Mouse (Mus musculus): ENCODE data around the gene Susd3. TPM values are rescaled to one million over a fixed set of nuclear protein-coding genes. Genes with fewer than 3 reads are reported as not detected.

Gene Susd3
- polyA plus RNA-seq, 1 experiment from 2014 or later, result 0.94 TPM

- Histone ChIP-seq H3K4me1 (replicated peaks) (no peaks in the 10 kb centered on the region), H3K4me2 (replicated peaks) (no peak overlapping the region), H3K27me3 (replicated peaks) (no peaks in the 10 kb centered on the region), H3K4me3 (replicated peaks) (no peak overlapping the region), H3K9me3 (no peaks in the 10 kb centered on the region), H3K27ac (no peak overlapping the region), H3K9ac (no peak overlapping the region), H3K36me3 (no peaks in the 10 kb centered on the region)
- no peak for ATAC-seq
- 56% methylated on average over 15 of the region's 15 CpGs for WGBS
Observed at GRCm38 (mm10) chr13:49260036-49260722, 11.7 kb upstream of the Susd3 start.

DNA sequence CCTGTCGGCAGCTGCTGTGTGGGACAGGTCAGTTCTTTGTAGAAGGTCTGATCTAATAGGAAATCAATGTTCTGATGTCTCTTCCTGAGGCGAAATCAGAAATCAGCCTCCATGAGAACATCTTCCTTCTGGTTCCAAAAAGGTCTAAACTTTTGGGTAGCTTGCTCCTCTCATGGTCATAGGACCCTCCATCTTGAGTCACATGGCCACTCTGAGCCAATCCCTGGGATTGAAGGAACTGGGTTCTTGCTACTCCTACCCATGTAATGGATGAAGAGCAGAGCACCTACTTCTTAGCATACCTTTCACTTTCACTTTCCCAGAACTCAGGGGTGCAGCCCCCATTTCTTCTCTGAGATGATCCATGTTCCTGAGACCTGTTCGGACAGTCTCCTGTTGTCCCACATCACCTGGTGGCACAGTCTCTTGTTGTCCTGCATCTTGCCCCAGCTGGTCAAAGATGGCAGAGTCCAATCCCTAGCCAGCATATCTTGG is 9.4 kb upstream of the Susd3 start:
- ATAC-seq, result no peak

GRCm38 (mm10) chr13:49252746-49253145 is 4.2 kb upstream of the Susd3 start:
- Histone ChIP-seq H3K4me2 (replicated peaks) (no peak overlapping the region), H3K4me1 (replicated peaks) (peaks cover 7% of the 10 kb centered on the region), H3K9ac (no peak overlapping the region), H3K4me3 (replicated peaks) (no peak overlapping the region), H3K9me3 (no peaks in the 10 kb centered on the region), H3K36me3 (no peaks in the 10 kb centered on the region), H3K27me3 (replicated peaks) (peaks cover 5% of the 10 kb centered on the region), H3K27ac (no peak overlapping the region)
- 86% methylated on average over 13 of the region's 13 CpGs for WGBS
- no peak for ATAC-seq

More for the DNA sequence above, 9.4 kb upstream of the Susd3 start:
- no peaks in the 10 kb centered on the region for H3K27me3 ChIP-seq (replicated peaks)
- no peaks in the 10 kb centered on the region for H3K9me3 ChIP-seq
- H3K4me3 ChIP-seq (replicated peaks), result no peak overlapping the region
- H3K27ac ChIP-seq, result no peak overlapping the region
- no peaks in the 10 kb centered on the region for H3K36me3 ChIP-seq
- WGBS, result 64% methylated on average over 3 of the region's 3 CpGs
- H3K4me1 ChIP-seq (replicated peaks), result no peaks in the 10 kb centered on the region
- H3K4me2 ChIP-seq (replicated peaks), result no peak overlapping the region
- H3K9ac ChIP-seq, result no peak overlapping the region

GRCm38 (mm10) chr13:49252113-49252512 is 3.6 kb upstream of the Susd3 start:
- Histone ChIP-seq H3K27ac (no peak overlapping the region), H3K4me2 (replicated peaks) (no peak overlapping the region), H3K27me3 (replicated peaks) (peaks cover 11% of the 10 kb centered on the region), H3K4me1 (replicated peaks) (peaks cover 13% of the 10 kb centered on the region), H3K9me3 (no peaks in the 10 kb centered on the region), H3K4me3 (replicated peaks) (no peak overlapping the region), H3K36me3 (no peaks in the 10 kb centered on the region), H3K9ac (no peak overlapping the region)
- 59% methylated on average over 2 of the region's 2 CpGs for WGBS
- no peak for ATAC-seq

GRCm38 (mm10) chr13:49250716-49251517 is 2.4 kb upstream of the Susd3 start:
- no peak overlapping the region for H3K4me2 ChIP-seq (replicated peaks)
- no peak overlapping the region for H3K27ac ChIP-seq
- 43% methylated on average over 4 of the region's 4 CpGs for WGBS
- no peaks in the 10 kb centered on the region for H3K36me3 ChIP-seq
- H3K27me3 ChIP-seq (replicated peaks), result peaks cover 19% of the 10 kb centered on the region
- H3K4me3 ChIP-seq (replicated peaks), result no peak overlapping the region
- no peak for ATAC-seq
- no peak overlapping the region for H3K9ac ChIP-seq
- no peaks in the 10 kb centered on the region for H3K9me3 ChIP-seq
- peaks cover 13% of the 10 kb centered on the region for H3K4me1 ChIP-seq (replicated peaks)

DNA sequence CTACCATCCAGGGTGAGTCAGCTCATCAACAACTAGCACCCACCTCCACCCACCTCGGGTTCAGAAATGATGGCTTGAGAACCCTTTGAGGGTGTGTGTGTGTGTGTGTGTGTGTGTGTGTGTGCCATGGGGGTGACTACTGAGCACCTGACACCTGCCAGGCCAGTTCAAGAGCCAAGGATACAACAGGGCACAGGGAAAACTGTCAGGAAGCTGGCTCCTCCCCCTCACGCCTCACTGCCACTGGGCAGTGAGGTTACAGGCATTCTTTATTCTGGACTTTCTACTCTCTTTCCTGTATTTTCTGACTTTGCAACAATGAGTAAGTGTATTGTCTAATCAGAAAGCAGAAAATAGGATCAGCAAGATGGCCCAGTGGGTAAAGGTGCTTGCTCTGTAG is 1.1 kb upstream of the Susd3 start:
- Histone ChIP-seq H3K4me3 (replicated peaks) (no peak overlapping the region), H3K9me3 (no peaks in the 10 kb centered on the region), H3K36me3 (no peaks in the 10 kb centered on the region), H3K4me1 (replicated peaks) (peaks cover 13% of the 10 kb centered on the region), H3K27ac (no peak overlapping the region), H3K9ac (no peak overlapping the region), H3K27me3 (replicated peaks) (peaks cover 22% of the 10 kb centered on the region), H3K4me2 (replicated peaks) (no peak overlapping the region)
- WGBS, result 71% methylated on average over 2 of the region's 2 CpGs
- ATAC-seq, result no peak

DNA sequence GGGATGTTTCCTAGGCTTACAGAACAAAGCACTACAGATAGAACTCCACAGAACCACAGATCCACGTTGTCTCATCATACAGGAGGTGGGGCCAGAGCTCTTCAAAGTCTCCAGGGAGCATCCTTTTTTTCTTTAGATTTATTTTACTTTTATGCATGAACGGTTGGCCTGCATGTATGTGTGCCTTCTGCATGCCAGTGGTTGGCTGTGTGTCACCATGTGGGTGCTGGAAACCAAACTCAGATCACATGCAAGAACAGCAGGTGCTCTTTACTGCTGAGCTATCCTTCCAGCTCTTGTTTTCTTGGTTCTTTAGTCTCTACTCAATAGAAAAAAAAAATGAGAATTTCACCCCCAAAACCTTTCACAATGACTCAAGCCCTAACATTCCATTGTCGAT is 417 bp upstream of the Susd3 start:
- no peak for ATAC-seq
- Histone ChIP-seq H3K36me3 (no peaks in the 10 kb centered on the region), H3K4me2 (replicated peaks) (no peak overlapping the region), H3K4me3 (replicated peaks) (no peak overlapping the region), H3K4me1 (replicated peaks) (peaks cover 13% of the 10 kb centered on the region), H3K9me3 (no peaks in the 10 kb centered on the region), H3K27me3 (replicated peaks) (peaks cover 22% of the 10 kb centered on the region), H3K9ac (no peak overlapping the region), H3K27ac (no peak overlapping the region)
- 58% methylated on average over 3 of the region's 3 CpGs for WGBS

DNA sequence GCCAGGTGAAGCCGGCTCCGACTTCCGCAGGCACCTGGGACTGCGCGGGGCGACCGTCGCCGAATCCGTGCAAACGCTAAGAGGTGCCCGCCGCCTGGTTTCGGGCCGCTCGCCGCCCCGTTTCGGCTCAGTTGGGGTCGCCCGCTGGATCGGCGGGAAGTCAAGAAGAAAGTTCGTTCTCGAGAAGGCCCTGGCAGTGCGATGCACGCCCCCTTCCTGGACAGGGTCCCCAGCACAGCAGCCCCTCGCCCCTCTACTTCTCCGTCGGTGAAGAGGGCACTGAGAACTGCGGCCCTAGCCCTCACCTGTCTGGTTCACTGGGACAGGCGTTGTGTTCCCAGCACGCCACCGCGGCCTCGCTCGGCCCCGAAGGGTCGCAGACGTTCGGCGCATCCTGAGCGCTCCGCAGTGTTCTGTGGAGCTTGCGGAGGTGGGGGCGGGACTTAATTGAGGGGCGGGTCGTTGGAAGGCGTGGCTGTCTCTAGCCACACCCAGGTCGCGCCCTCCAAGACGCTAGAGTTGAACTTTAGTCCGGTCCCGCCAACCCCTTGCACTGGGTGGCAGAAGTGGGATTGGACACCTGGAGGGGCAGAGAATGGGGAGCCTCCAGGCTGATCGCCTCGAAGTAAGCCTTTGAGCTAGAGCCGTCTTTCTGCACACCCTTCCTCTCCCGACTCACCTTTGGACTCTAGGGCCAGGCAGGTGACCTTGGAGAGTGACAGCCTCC is 603 bp downstream of the Susd3 start:
- Histone ChIP-seq H3K27ac (no peak overlapping the region), H3K27me3 (replicated peaks) (peaks cover 22% of the 10 kb centered on the region), H3K9me3 (no peaks in the 10 kb centered on the region), H3K4me2 (replicated peaks) (peak overlapping the region; percentile 92), H3K4me3 (replicated peaks) (peak overlapping the region; percentile 44), H3K36me3 (no peaks in the 10 kb centered on the region), H3K9ac (peak overlapping the region; percentile 45), H3K4me1 (replicated peaks) (peaks cover 13% of the 10 kb centered on the region)
- WGBS, result 1% methylated on average over 58 of the region's 58 CpGs
- peak; percentile 84 for ATAC-seq

DNA sequence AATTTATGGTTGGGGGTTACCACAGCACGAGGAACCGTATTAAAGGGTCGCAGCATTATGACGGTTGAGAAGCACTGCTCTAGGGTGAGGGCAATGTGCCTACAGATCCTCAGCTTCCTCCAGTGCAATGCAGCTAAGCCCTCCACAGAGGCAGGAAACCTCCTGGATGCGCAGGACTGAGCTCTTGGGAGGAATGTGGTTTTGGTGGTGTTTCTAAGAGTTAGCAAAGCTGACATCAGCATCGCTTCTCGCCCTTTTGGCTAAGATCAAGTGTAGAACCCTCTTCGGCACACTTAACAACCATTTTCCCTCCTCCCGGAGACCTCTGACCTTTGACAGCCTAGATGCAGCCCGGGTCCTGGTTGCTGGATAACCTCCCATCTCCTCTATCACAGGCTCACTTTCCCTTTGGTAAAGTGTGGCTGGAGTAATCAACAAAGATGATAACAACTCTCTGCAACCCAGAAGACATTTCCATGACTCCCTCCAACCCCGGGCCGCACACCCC is 1.2 kb downstream of the Susd3 start:
- Histone ChIP-seq H3K36me3 (no peaks in the 10 kb centered on the region), H3K4me3 (replicated peaks) (peak overlapping the region; percentile 44), H3K4me1 (replicated peaks) (peaks cover 13% of the 10 kb centered on the region), H3K27me3 (replicated peaks) (peaks cover 22% of the 10 kb centered on the region), H3K27ac (no peak overlapping the region), H3K9ac (peak overlapping the region; percentile 45; the same call in 1 of the 2 replicates), H3K9me3 (no peaks in the 10 kb centered on the region), H3K4me2 (replicated peaks) (peak overlapping the region; percentile 92)
- no peak for ATAC-seq
- 39% methylated on average over 12 of the region's 12 CpGs for WGBS

- ATAC-seq, result no peak
- no peak overlapping the region for H3K27ac ChIP-seq
- peaks cover 22% of the 10 kb centered on the region for H3K27me3 ChIP-seq (replicated peaks)
- no peaks in the 10 kb centered on the region for H3K36me3 ChIP-seq
- no peaks in the 10 kb centered on the region for H3K9me3 ChIP-seq
- H3K4me1 ChIP-seq (replicated peaks), result peaks cover 13% of the 10 kb centered on the region
- no peak overlapping the region for H3K4me3 ChIP-seq (replicated peaks)
- WGBS, result 78% methylated on average over 2 of the region's 2 CpGs
- no peak overlapping the region for H3K9ac ChIP-seq
- H3K4me2 ChIP-seq (replicated peaks), result no peak overlapping the region
Observed at GRCm38 (mm10) chr13:49246626-49247025, 1.9 kb downstream of the Susd3 start.

- Histone ChIP-seq H3K4me1 (replicated peaks) (peaks cover 13% of the 10 kb centered on the region), H3K4me3 (replicated peaks) (no peak overlapping the region), H3K4me2 (replicated peaks) (no peak overlapping the region), H3K9me3 (no peaks in the 10 kb centered on the region), H3K36me3 (no peaks in the 10 kb centered on the region), H3K27ac (no peak overlapping the region), H3K9ac (no peak overlapping the region), H3K27me3 (replicated peaks) (peaks cover 22% of the 10 kb centered on the region)
- ATAC-seq, result no peak
- WGBS, result 67% methylated on average over 3 of the region's 3 CpGs
Observed at GRCm38 (mm10) chr13:49246011-49246410, 2.5 kb downstream of the Susd3 start.

GRCm38 (mm10) chr13:49245251-49245650 is 3.3 kb downstream of the Susd3 start:
- Histone ChIP-seq H3K4me3 (replicated peaks) (no peak overlapping the region), H3K4me1 (replicated peaks) (peaks cover 13% of the 10 kb centered on the region), H3K9me3 (no peaks in the 10 kb centered on the region), H3K27me3 (replicated peaks) (peaks cover 22% of the 10 kb centered on the region), H3K4me2 (replicated peaks) (no peak overlapping the region), H3K27ac (no peak overlapping the region), H3K36me3 (no peaks in the 10 kb centered on the region), H3K9ac (no peak overlapping the region)
- 61% methylated on average over 4 of the region's 4 CpGs for WGBS
- ATAC-seq, result no peak

Data from intestine, embryonic 15.5 days (tissue).